Comparison of ENCODE assay signal across 1 mouse cellular context in genomic region chr13:113013174-113013953, GRCm38 (mm10).
TF ChIP-seq lines count a peak whose summit lies in the region.

No protein-coding gene starts in this region.

TF ChIP-seq in MEL, 35 proteins besides CTCF, POLR2A, EP300 and RAD21 (continued from another document):
- TF ChIP-seq ETS1 (IDR thresholded peaks at IDR 0.05; ENCODE audit: low read depth, low read length) (0 out of 2 replicates have a peak, but pooled peaks have one; percentile 30), RCOR1 (IDR thresholded peaks at IDR 0.05; ENCODE audit: low read depth, low read length) (0 out of 2 replicates have a peak, but pooled peaks have one; percentile 32), MEF2A (IDR thresholded peaks at IDR 0.05; ENCODE audit: extremely low read depth, insufficient replicate concordance, low read depth, low read length, poor library complexity, severe bottlenecking) (0 out of 2 replicates have a peak, but pooled peaks have one; percentile 47), USF1 (IDR thresholded peaks at IDR 0.05; ENCODE audit: low read depth, low read length) (peak; percentile 14; the same call in 1 of the 2 replicates), HCFC1 (IDR thresholded peaks at IDR 0.05; ENCODE audit: low read depth, low read length) (0 out of 2 replicates have a peak, but pooled peaks have one; percentile 12), BHLHE40 (IDR thresholded peaks at IDR 0.05; ENCODE audit: borderline replicate concordance, low read depth, low read length) (0 out of 2 replicates have a peak, but pooled peaks have one; percentile 21)
